Mouse (Mus musculus) ES-Bruce4 (cell line): Measurements from ENCODE around the gene Cygb. TPM values are rescaled to one million over a fixed set of nuclear protein-coding genes. Genes with fewer than 3 reads are reported as not detected.
A peak's percentile ranks its signal among the peaks of the same experiment; 100 is the strongest.

Experiments used
- H3K27ac ChIP-seq: 2 replicates; pipeline ENCODE4 v1.5.1; 2012; ENCODE audit warnings: low read length, inconsistent platforms; ENCODE audit not compliant: insufficient read depth
- H3K27me3 ChIP-seq: 2 replicates; pipeline ENCODE4 v1.6.1; 2012; ENCODE audit warnings: mild to moderate bottlenecking, low read length, inconsistent platforms; ENCODE audit not compliant: control insufficient read depth, poor library complexity, insufficient read depth, severe bottlenecking
- H3K36me3 ChIP-seq: 2 replicates; pipeline ENCODE4 v1.6.1; 2012; ENCODE audit warnings: inconsistent platforms, mild to moderate bottlenecking, low read length, moderate library complexity; ENCODE audit not compliant: control insufficient read depth, poor library complexity, insufficient read depth, severe bottlenecking
- H3K4me1 ChIP-seq: one replicate; pipeline ENCODE4 v1.8.1; 2011; ENCODE audit warnings: low read length; ENCODE audit not compliant: control insufficient read depth, insufficient read depth
- H3K4me3 ChIP-seq: 2 replicates; pipeline ENCODE4 v1.5.1; 2011; ENCODE audit warnings: low read depth, mild to moderate bottlenecking, low read length
- H3K9ac ChIP-seq: 2 replicates; pipeline ENCODE4 v1.6.1; 2012; ENCODE audit warnings: low read depth, mild to moderate bottlenecking, inconsistent platforms; ENCODE audit not compliant: poor library complexity, severe bottlenecking
- H3K9me3 ChIP-seq: replicated peaks from 2 replicates; pipeline ENCODE4 v1.6.1; 2012; ENCODE audit warnings: mild to moderate bottlenecking, low read length, inconsistent platforms; ENCODE audit not compliant: control insufficient read depth, poor library complexity, insufficient read depth, severe bottlenecking
- CTCF ChIP-seq: IDR thresholded peaks from one replicate; pipeline ENCODE4 v1.8.1; 2011; ENCODE audit warnings: low read depth, low read length
- EP300 ChIP-seq: IDR thresholded peaks from 2 replicates; pipeline ENCODE4 v1.6.1; 2011; ENCODE audit warnings: low read depth, low read length; ENCODE audit not compliant: insufficient read depth
- POLR2A ChIP-seq: IDR thresholded peaks from one replicate; pipeline ENCODE4 v1.8.1; 2011; ENCODE audit warnings: low read length; ENCODE audit not compliant: insufficient read depth
- polyA plus RNA-seq: library from polyadenylated mRNA; stranded (reverse); fragments of >200 nt; gene quantifications from 2 replicates; pipeline ENCODE4 v1.2.4, GENCODE M21; 2011; ENCODE audit warnings: low read depth; ENCODE audit not compliant: missing spikeins, insufficient read depth, insufficient read length

The Cygb gene
- polyA plus RNA-seq, 1 experiment = not detected

DNA sequence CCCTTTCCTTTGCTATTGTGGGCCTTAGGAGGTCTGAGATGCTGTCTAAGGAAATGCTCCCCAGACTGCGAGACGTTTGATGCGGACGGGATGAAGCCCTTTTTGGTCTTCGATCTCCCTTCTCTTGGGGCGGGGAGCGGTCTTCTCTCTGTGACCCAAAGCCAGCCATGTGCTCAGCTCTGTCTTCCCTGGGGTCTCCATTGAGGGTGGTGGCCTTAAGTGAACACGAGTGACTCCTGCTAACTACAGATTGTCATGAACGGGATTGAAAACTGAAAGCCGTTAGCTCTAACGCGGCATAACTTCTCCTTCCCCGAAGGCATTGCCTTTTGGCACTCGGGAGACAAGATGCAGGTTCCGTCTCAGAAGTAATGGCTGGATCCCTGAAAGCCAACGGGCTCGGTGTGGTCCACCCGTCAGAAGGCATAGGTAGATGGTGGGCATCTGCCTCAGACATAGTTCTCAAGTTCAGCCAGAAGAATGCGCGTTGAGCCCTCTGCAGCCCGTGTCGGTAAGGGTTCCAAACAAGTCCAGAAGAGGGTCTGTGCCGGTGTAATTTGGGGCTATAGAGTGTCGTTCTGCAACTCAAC is 17.8 kb upstream of the Cygb start:
- Histone ChIP-seq H3K36me3 (peaks cover 45% of the 10 kb centered on the region), H3K4me3 (peak overlapping the region; percentile 92), H3K9me3 (no peaks in the 10 kb centered on the region), H3K9ac (peak overlapping the region; percentile 91), H3K27me3 (no peaks in the 10 kb centered on the region), H3K27ac (peak overlapping the region; percentile 51), H3K4me1 (peaks cover 5% of the 10 kb centered on the region)
- TF ChIP-seq POLR2A (no peak), EP300 (no peak), CTCF (no peak)

DNA sequence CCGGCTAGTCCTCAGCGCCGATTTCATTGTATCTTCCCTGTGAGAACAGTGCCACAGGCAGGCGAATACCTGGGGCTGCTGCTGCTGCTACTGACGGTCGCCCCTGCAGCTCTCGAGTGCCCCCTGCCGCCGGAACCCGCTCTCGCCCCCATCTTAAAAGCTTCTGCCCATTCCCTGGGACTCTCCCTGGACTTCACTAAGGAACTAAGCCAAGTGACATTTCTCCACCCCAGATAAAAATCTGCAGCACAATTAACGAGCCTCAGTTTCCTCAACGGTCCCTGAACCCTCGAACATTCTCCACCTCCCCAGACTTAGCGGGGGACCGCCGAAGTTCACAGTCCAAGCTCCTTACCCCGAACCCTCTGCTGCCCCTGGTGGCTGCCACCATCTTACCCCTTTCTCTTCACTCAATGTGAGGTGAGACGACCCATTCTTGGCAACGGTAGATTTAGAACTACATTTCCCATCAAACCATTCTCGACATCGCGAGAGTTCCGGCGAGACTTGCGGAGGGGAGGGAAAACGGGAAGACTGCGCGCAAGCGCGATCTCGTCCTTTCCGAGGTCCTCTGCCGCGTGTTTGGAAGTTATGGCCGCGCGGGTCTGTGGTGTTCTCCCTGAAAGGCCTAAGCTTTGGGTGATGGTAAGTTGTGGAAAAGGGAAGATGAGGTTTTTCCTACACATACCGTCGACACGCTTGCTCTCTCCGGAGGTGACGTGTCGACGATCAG is 17.2 kb upstream of the Cygb start:
- Histone ChIP-seq H3K4me1 (peaks cover 5% of the 10 kb centered on the region), H3K27me3 (no peaks in the 10 kb centered on the region), H3K27ac (peak overlapping the region; percentile 51), H3K36me3 (peaks cover 41% of the 10 kb centered on the region), H3K9me3 (no peaks in the 10 kb centered on the region), H3K4me3 (peak overlapping the region; percentile 92), H3K9ac (peak overlapping the region; percentile 91)
- no peak for TF ChIP-seq EP300
- peak; percentile 88 for TF ChIP-seq POLR2A
- TF ChIP-seq CTCF = peak; percentile 66

DNA sequence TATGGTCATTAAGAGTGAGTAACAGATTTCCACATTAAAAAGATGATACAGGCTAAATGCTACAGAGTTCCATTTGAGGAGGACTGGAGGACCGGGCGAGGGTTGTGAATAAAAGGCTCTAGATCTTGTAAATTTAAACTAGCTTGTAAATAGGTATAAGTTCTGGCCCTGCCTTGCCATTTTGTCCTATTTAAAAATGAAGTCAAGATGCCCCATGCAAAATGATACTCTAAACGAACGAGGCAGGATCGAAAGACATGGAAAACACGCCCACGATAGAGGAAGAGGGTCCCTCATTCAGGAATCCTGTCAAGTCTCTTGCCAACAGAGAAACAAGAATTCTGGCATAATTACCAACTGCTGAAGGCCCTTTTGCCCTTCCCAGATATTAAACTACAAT is 16.3 kb upstream of the Cygb start:
- peaks cover 5% of the 10 kb centered on the region for H3K4me1 ChIP-seq
- no peaks in the 10 kb centered on the region for H3K27me3 ChIP-seq
- no peaks in the 10 kb centered on the region for H3K9me3 ChIP-seq

DNA sequence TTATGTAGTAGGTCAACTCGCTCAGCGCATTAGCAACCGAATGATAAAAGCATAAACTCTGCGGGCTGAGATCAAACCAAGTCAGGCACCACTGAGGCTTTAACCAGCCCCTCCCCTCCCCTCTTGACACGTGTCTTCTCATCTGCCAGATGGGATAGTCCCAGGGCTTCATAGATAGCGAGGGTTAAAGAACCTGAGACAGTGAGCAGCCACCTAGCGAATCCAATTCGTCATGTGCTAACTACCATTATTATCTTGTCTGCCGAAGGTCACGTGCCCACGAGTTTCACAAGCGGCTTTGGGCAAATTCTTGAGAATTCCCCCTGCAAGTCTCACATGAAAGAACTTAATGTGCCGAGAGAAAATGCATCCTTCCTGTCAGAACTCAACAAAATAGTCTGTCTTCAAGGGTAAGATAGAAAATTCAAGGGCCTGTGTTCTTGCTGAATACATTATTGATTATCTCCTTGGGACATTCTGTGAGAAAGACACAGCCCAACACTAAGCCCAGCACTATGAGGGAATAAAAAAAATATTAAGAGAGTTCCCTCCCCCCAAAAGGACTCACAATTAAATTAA is 15.8 kb upstream of the Cygb start:
- TF ChIP-seq POLR2A = no peak
- no peak for TF ChIP-seq CTCF
- TF ChIP-seq EP300 = no peak
- no peaks in the 10 kb centered on the region for H3K27me3 ChIP-seq
- no peak overlapping the region for H3K27ac ChIP-seq
- no peak overlapping the region for H3K4me3 ChIP-seq
- H3K9ac ChIP-seq = no peak overlapping the region
- H3K36me3 ChIP-seq = peaks cover 27% of the 10 kb centered on the region
- no peaks in the 10 kb centered on the region for H3K9me3 ChIP-seq
- peaks cover 5% of the 10 kb centered on the region for H3K4me1 ChIP-seq

More for the DNA sequence above, 16.3 kb upstream of the Cygb start:
- H3K27ac ChIP-seq = no peak overlapping the region
- no peak overlapping the region for H3K4me3 ChIP-seq
- no peak for TF ChIP-seq POLR2A
- TF ChIP-seq EP300 = no peak
- TF ChIP-seq CTCF = no peak
- peak overlapping the region; percentile 91; the same call in 1 of the 2 replicates for H3K9ac ChIP-seq
- peaks cover 32% of the 10 kb centered on the region for H3K36me3 ChIP-seq

DNA sequence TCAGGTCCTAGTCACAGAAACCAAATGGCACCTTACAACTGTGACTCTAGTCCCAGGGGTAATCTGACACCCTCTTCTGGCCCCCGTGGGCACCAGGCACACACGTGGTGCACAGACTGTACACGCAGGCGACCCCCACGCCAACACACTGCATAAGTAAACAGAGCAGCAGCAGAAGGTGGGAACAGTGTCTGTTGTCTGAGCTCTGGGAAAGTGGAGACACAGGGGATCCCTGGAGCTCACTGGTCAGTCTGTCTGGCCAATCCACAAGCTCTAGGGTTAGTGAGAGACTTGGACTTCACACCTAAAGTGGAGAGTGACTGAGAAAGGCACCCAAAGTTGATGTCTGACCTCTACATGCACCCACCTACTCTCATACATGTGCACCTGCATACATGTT is 15.2 kb upstream of the Cygb start:
- Histone ChIP-seq H3K36me3 (peaks cover 21% of the 10 kb centered on the region), H3K27ac (no peak overlapping the region), H3K4me1 (peaks cover 2% of the 10 kb centered on the region), H3K4me3 (no peak overlapping the region), H3K9ac (no peak overlapping the region), H3K27me3 (no peaks in the 10 kb centered on the region), H3K9me3 (no peaks in the 10 kb centered on the region)
- TF ChIP-seq EP300 = no peak
- no peak for TF ChIP-seq CTCF
- no peak for TF ChIP-seq POLR2A

DNA sequence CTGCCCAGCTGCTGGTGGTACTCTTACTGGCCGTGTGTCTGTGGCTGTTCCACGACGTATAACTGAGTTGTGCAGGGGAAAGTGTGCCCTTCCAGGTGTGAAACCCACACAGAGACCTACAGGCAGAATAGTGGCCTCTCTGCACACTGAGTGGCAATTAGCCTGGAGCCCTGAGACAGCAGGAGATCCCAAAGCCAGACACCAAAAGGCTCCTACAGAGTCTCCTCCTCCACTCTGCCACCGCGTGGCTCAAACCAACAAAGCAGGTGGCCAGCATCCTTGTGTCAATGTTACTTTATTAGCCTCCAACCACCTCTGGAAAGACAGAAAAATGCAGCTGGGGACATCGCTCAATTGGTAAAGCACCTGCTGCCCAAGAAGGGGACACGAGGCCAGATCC is 14.7 kb upstream of the Cygb start:
- no peaks in the 10 kb centered on the region for H3K9me3 ChIP-seq
- H3K4me3 ChIP-seq = no peak overlapping the region
- no peak overlapping the region for H3K9ac ChIP-seq
- H3K27ac ChIP-seq = no peak overlapping the region
- peaks cover 2% of the 10 kb centered on the region for H3K4me1 ChIP-seq
- H3K36me3 ChIP-seq = peaks cover 16% of the 10 kb centered on the region
- TF ChIP-seq CTCF (no peak), POLR2A (no peak), EP300 (no peak)
- no peaks in the 10 kb centered on the region for H3K27me3 ChIP-seq
